Mouse (Mus musculus) thymus, postnatal 4 days (tissue): ENCODE results near the gene Frmd8.
A peak's percentile ranks its signal among the peaks of the same experiment; 100 is the strongest.

Experiments used
- DNase-seq: peaks from one replicate; pipeline ENCODE4 v3.0.0; 2021

Gene Frmd8

GRCm38 (mm10) chr19:5874969-5875480, at the start of gene Frmd8:
Frmd8 (minus strand) TSS chr19:5875274.
- peak; percentile 97 for DNase-seq

- peak; percentile 98 for DNase-seq
Observed at GRCm38 (mm10) chr19:5924713-5925093, 49.6 kb upstream of the Frmd8 start, which contains the start of gene Cdc42ep2. Cdc42ep2 (minus strand) TSS chr19:5924816.

- DNase-seq, result peak; percentile 99
Observed at GRCm38 (mm10) chr19:5923990-5924712, 49.1 kb upstream of the Frmd8 start.

- no peak for DNase-seq
Observed at GRCm38 (mm10) chr19:5922963-5923362, 47.9 kb upstream of the Frmd8 start.

GRCm38 (mm10) chr19:5922119-5922942, 47.3 kb upstream of the Frmd8 start:
- no peak for DNase-seq

- DNase-seq, result no peak
Observed at GRCm38 (mm10) chr19:5921715-5922114, 46.6 kb upstream of the Frmd8 start.

GRCm38 (mm10) chr19:5913007-5913719, 38.1 kb upstream of the Frmd8 start, which contains the start of gene Dpf2:
Dpf2 (minus strand) TSS chr19:5913010.
- DNase-seq, result no peak

GRCm38 (mm10) chr19:5912103-5913006, 37.3 kb upstream of the Frmd8 start:
- DNase-seq, result peak; percentile 99

GRCm38 (mm10) chr19:5911430-5912102, 36.5 kb upstream of the Frmd8 start:
- DNase-seq, result no peak

- no peak for DNase-seq
Observed at GRCm38 (mm10) chr19:5910221-5910620, 35.1 kb upstream of the Frmd8 start.

GRCm38 (mm10) chr19:5907275-5907674, 32.2 kb upstream of the Frmd8 start:
- no peak for DNase-seq

- DNase-seq, result peak; percentile 98
Observed at GRCm38 (mm10) chr19:5894002-5894678, 19.1 kb upstream of the Frmd8 start, which contains the start of gene Tigd3. Tigd3 (minus strand) TSS chr19:5894149.

GRCm38 (mm10) chr19:5893282-5894001, 18.4 kb upstream of the Frmd8 start:
- peak; percentile 45 for DNase-seq

GRCm38 (mm10) chr19:5892735-5893134, 17.7 kb upstream of the Frmd8 start:
- DNase-seq, result no peak

GRCm38 (mm10) chr19:5892262-5892661, 17.2 kb upstream of the Frmd8 start:
- no peak for DNase-seq

GRCm38 (mm10) chr19:5891521-5892258, 16.6 kb upstream of the Frmd8 start:
- no peak for DNase-seq

- no peak for DNase-seq
Observed at GRCm38 (mm10) chr19:5889211-5889610, 14.1 kb upstream of the Frmd8 start.

- no peak for DNase-seq
Observed at GRCm38 (mm10) chr19:5887234-5887815, 12.3 kb upstream of the Frmd8 start.

GRCm38 (mm10) chr19:5885838-5886237, 10.8 kb upstream of the Frmd8 start:
- peak; percentile 52 for DNase-seq
